Mouse (Mus musculus) cerebellum, adult 8-10 months (tissue): ENCODE measurements around the gene Zfp13.
"Not testable (repeated sequence)": the region's sequence is repeated elsewhere in the genome, so short reads cannot be mapped to it uniquely, and the experiment has no call there.

Source experiments
- DNase-seq: peaks from one replicate; pipeline ENCODE4 v3.0.0; 2022

The Zfp13 gene

GRCm38 (mm10) chr17:23550188-23550791 lies 49.0 kb downstream of the Zfp13 start:
- peak; percentile 98 for DNase-seq

GRCm38 (mm10) chr17:23549441-23549840 lies 49.8 kb downstream of the Zfp13 start:
- DNase-seq = no peak

- peak; percentile 89 for DNase-seq
These were observed 50.7 kb downstream of the Zfp13 start for GRCm38 (mm10) chr17:23548615-23549014.

GRCm38 (mm10) chr17:23547681-23548443 lies 51.4 kb downstream of the Zfp13 start:
- DNase-seq = no peak

GRCm38 (mm10) chr17:23546702-23547505 lies 52.4 kb downstream of the Zfp13 start:
- DNase-seq = peak; percentile 88

- DNase-seq = peak; percentile 84
These were observed 53.0 kb downstream of the Zfp13 start for GRCm38 (mm10) chr17:23546333-23546701.

GRCm38 (mm10) chr17:23545841-23546240 lies 53.4 kb downstream of the Zfp13 start:
- no peak for DNase-seq

- no peak for DNase-seq
These were observed 54.5 kb downstream of the Zfp13 start for GRCm38 (mm10) chr17:23544766-23545165.

GRCm38 (mm10) chr17:23543983-23544382 lies 55.3 kb downstream of the Zfp13 start:
- no peak for DNase-seq

GRCm38 (mm10) chr17:23543325-23543724 lies 56.0 kb downstream of the Zfp13 start:
- no peak for DNase-seq

- DNase-seq = no peak
These were observed 56.5 kb downstream of the Zfp13 start for GRCm38 (mm10) chr17:23542835-23543234.

GRCm38 (mm10) chr17:23542004-23542720 lies 57.1 kb downstream of the Zfp13 start:
- DNase-seq = no peak

GRCm38 (mm10) chr17:23540605-23541475 lies 58.4 kb downstream of the Zfp13 start:
- DNase-seq = no peak

GRCm38 (mm10) chr17:23540106-23540505 lies 59.2 kb downstream of the Zfp13 start:
- no peak for DNase-seq

GRCm38 (mm10) chr17:23539608-23540007 lies 59.7 kb downstream of the Zfp13 start:
- DNase-seq = no peak

- DNase-seq = no peak
These were observed 60.8 kb downstream of the Zfp13 start for GRCm38 (mm10) chr17:23538299-23539015.

- no peak for DNase-seq
These were observed 61.6 kb downstream of the Zfp13 start for GRCm38 (mm10) chr17:23537554-23538255.

- DNase-seq = not testable (repeated sequence)
These were observed 64.1 kb downstream of the Zfp13 start for GRCm38 (mm10) chr17:23535046-23535788.

- not testable (repeated sequence) for DNase-seq
These were observed 65.4 kb downstream of the Zfp13 start for GRCm38 (mm10) chr17:23533591-23534490.
